Mouse (Mus musculus) urinary bladder, postnatal 0 days (tissue): Measurements from ENCODE around the gene Cct2. TPM values are rescaled to one million over a fixed set of nuclear protein-coding genes. Genes with fewer than 3 reads are reported as not detected.

Source experiments
- polyA plus RNA-seq: library from polyadenylated mRNA; unstranded; fragments of >200 nt; fragmentation: Nextera tagmentation; extraction: Ambion mirVana; gene quantifications from 2 replicates; pipeline ENCODE4 v1.2.1, GENCODE M21; 2015

Cct2 gene
- polyA plus RNA-seq: 135 and 144 TPM in 2 replicates

GRCm38 (mm10) chr10:117063254-117064021 is at the start of gene Cct2:
Gene Cct2 (minus strand): TSS chr10:117063814.

DNA sequence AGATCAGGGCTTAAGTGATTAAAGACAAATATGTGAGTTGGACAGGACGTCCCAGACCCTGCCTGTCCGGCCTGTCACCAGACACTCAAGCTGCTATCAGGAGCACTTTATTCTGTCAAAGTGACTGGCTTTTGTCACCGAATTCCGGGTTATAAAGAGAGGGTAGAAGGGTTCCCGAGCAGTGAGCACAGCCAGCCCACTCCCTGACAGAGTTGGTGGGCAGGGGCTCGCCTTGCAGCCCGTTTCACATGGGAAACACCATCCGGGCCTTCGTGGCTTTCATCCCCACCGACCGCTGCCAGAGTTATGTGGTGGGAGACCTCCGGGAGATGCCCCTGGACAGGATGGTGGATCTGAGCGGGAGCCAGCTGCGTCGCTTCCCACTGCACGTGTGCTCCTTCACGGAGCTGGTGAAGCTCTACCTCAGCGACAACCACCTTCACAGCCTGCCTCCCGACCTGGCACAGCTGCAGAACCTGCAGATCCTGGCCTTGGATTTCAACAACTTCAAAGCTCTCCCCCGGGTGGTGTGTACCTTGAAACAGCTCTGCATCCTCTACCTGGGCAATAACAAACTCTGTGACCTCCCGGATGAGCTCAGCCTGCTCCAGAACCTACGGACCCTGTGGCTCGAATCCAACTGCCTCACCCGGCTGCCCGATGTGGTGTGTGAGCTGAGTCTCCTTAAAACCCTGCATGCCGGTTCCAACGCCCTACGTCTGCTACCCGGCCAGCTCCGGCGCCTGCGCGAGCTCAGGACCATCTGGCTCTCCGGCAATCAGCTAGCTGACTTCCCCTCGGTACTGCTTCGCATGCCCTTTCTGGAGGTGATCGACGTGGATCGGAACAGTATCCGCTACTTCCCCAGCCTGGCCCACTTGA is 18.2 kb downstream of the Cct2 start, which contains the start of gene Lrrc10:
TSS of gene Lrrc10 (plus strand) at position 167 of the 882 bp plus-strand sequence.

Other genes starting within 250 kb of the Cct2 start
- 0.05 and 0.06 TPM in 2 replicates for gene Myrfl, start 166.9 kb downstream of the Cct2 start, polyA plus RNA-seq
- gene Rab3ip, start 113.0 kb downstream of the Cct2 start, polyA plus RNA-seq: 54.5 and 60.1 TPM in 2 replicates
- gene Gm10271, start 91.2 kb downstream of the Cct2 start, polyA plus RNA-seq: not detected in 2 replicates
- 0.10 TPM in 2 replicates for gene Best3, start 77.5 kb downstream of the Cct2 start, polyA plus RNA-seq
- gene Lrrc10, start 18.5 kb downstream of the Cct2 start, polyA plus RNA-seq: not detected in 2 replicates
- gene Frs2, start 84.7 kb upstream of the Cct2 start, polyA plus RNA-seq: 11.9 and 14.1 TPM in 2 replicates
- gene Yeats4, start 160.7 kb upstream of the Cct2 start, polyA plus RNA-seq: 29.1 and 30.9 TPM in 2 replicates
- not detected in 2 replicates for gene 9530003J23Rik, start 174.9 kb upstream of the Cct2 start, polyA plus RNA-seq
- gene Lyz2, start 218.5 kb upstream of the Cct2 start, polyA plus RNA-seq: 236 and 1,219 TPM in 2 replicates
- gene Lyz1, start 229.1 kb upstream of the Cct2 start, polyA plus RNA-seq: 0.73 and 2.2 TPM in 2 replicates